Mouse (Mus musculus) megakaryocyte, embryonic 14.5 days (primary cell): Measurements from ENCODE around the gene Rarg. TPM values are rescaled to one million over a fixed set of nuclear protein-coding genes. Genes with fewer than 3 reads are reported as not detected.

Source experiments
- H3K27me3 ChIP-seq: replicated peaks from 2 replicates; pipeline ENCODE3; 2012; ENCODE audit warnings: inconsistent platforms
- H3K36me3 ChIP-seq: replicated peaks from 2 replicates; pipeline ENCODE3; 2012; ENCODE audit warnings: low read length, inconsistent platforms, mixed read lengths
- H3K4me1 ChIP-seq: 2 replicates; pipeline ENCODE4 v1.6.1; 2012; ENCODE audit warnings: inconsistent platforms
- H3K4me3 ChIP-seq: replicated peaks from 2 replicates; pipeline ENCODE3; 2012; ENCODE audit warnings: moderate library complexity, mild to moderate bottlenecking, inconsistent platforms
- H3K9me3 ChIP-seq: 2 replicates; pipeline ENCODE4 v1.6.1; 2012; ENCODE audit warnings: inconsistent platforms
- FLI1 ChIP-seq: IDR thresholded peaks from 2 replicates; pipeline ENCODE4 v1.6.1; 2012; ENCODE audit warnings: low read length, inconsistent platforms, mixed read lengths
- GATA1 ChIP-seq: IDR thresholded peaks from 3 replicates; pipeline ENCODE4 v1.6.1; 2012; ENCODE audit warnings: mixed read lengths, low read length, inconsistent platforms, borderline replicate concordance
- polyA plus RNA-seq: library from polyadenylated mRNA; stranded (reverse); fragments of >175 nt; gene quantifications from 2 replicates; pipeline ENCODE4 v1.2.3, GENCODE M21; 2012; ENCODE audit warnings: low replicate concordance; ENCODE audit not compliant: insufficient read depth

Gene Rarg
- polyA plus RNA-seq, 1 experiment = 69.9 TPM

- Histone ChIP-seq H3K4me1 (peaks cover 18% of the 10 kb centered on the region), H3K27me3 (peaks cover 58% of the 10 kb centered on the region), H3K36me3 (no peaks in the 10 kb centered on the region), H3K9me3 (no peaks in the 10 kb centered on the region), H3K4me3 (no peak overlapping the region)
- no peak for TF ChIP-seq FLI1
- TF ChIP-seq GATA1 = no peak
These were observed 64.4 kb downstream of the Rarg start for GRCm38 (mm10) chr15:102192820-102193386.

GRCm38 (mm10) chr15:102192271-102192812, 65.0 kb downstream of the Rarg start:
- Histone ChIP-seq H3K36me3 (no peaks in the 10 kb centered on the region), H3K27me3 (peaks cover 61% of the 10 kb centered on the region), H3K4me1 (peaks cover 18% of the 10 kb centered on the region), H3K4me3 (no peak overlapping the region), H3K9me3 (no peaks in the 10 kb centered on the region)
- TF ChIP-seq GATA1 = no peak
- no peak for TF ChIP-seq FLI1

DNA sequence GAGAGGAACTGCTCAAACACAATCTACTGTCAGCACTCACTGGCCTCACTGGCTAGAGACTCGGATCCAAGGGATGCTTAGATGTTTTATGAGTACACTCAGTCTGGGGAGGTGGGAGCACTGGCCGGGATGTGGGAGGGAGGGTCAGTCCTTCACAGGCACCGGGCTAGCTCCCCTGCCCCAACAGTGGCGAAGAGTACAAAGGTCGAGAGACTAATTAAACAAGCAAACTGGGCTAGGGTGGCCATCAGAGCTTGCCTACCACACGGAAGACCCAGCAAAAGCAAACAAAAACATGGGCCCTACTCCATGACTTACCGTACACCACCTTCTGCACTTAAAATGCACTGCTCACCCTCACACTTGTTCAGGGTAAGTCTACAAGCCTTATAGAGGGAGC, 65.6 kb downstream of the Rarg start:
- no peak overlapping the region for H3K4me3 ChIP-seq
- peaks cover 61% of the 10 kb centered on the region for H3K27me3 ChIP-seq
- H3K9me3 ChIP-seq = no peaks in the 10 kb centered on the region
- no peaks in the 10 kb centered on the region for H3K36me3 ChIP-seq
- TF ChIP-seq GATA1 (no peak), FLI1 (no peak)
- H3K4me1 ChIP-seq = peaks cover 18% of the 10 kb centered on the region

DNA sequence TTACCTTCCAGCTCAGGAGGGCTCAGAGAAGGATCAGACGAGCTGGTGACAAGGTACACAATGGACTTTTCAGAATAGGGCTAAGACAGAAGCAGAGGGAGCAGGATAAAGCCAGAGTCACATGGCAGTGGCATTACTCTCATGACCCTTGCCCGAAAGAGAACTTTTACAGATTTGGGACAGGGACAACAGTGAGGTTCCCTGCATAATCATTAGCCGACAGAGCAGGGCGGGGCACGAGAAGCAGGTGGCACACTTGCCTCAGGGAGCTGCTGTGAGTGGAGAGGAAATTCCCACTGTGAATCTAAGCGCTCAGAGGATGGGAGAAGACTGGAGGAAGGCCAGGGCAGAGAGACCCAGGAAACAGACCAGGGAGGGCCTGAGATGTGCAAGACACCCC, 68.4 kb downstream of the Rarg start:
- Histone ChIP-seq H3K9me3 (no peaks in the 10 kb centered on the region), H3K36me3 (peaks cover 5% of the 10 kb centered on the region), H3K4me3 (no peak overlapping the region), H3K27me3 (peaks cover 75% of the 10 kb centered on the region), H3K4me1 (peaks cover 8% of the 10 kb centered on the region)
- no peak for TF ChIP-seq FLI1
- TF ChIP-seq GATA1 = no peak

DNA sequence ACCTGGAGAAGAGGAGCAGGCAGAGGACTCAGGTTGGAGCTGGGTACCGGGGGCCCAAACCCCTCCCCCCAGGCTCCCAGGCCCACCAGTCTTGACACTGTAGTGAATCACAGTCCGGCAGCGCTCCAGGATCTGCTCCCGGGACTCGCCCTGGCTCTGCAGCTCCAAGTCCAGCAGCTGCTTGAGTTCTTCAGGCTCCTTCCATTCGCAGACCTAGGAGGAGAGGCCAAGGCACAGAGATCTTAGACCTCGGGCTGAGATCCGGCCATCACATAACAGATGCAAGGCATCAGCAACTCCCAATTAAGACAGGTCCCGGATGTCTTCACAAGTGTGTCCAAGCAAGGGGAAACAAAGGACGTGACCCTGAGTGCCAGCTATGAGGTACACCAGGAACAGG, 69.2 kb downstream of the Rarg start:
- TF ChIP-seq GATA1 (no peak), FLI1 (no peak)
- peaks cover 4% of the 10 kb centered on the region; the same call in 1 of the 2 replicates for H3K4me1 ChIP-seq
- H3K36me3 ChIP-seq = peaks cover 5% of the 10 kb centered on the region
- no peaks in the 10 kb centered on the region for H3K9me3 ChIP-seq
- H3K4me3 ChIP-seq = no peak overlapping the region
- peaks cover 77% of the 10 kb centered on the region for H3K27me3 ChIP-seq

DNA sequence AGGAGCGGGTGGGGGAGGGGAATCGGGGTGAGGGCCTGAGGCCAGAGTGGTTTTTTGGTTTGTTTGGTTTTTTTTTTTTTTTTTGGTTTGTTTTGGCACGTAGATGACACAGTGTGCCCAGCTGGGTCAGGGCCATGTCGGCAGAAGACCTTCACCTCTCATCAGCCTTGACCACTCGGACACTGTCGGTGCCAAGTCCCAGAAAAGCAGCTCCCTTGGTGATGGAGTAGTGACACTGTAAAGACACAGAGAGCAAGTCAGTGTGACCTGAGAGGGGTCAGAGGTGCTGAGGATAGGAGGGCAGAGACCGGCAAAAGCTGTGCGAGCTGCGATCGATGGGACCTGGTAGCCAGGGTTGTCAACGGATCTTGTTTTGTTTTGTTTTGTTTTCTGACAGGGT, 71.1 kb downstream of the Rarg start:
- Histone ChIP-seq H3K4me1 (no peaks in the 10 kb centered on the region), H3K9me3 (no peaks in the 10 kb centered on the region)
- TF ChIP-seq GATA1 (no peak), FLI1 (no peak)

More for the DNA sequence above, 71.1 kb downstream of the Rarg start:
- Histone ChIP-seq H3K36me3 (peaks cover 5% of the 10 kb centered on the region), H3K27me3 (peaks cover 61% of the 10 kb centered on the region), H3K4me3 (no peak overlapping the region)

Other genes starting within 250 kb of the Rarg start
- gene Krt18, start 229.3 kb downstream of the Rarg start, polyA plus RNA-seq = 0.06 TPM in 1 of 2 replicates, not detected in the other
- 18.2 and 102 TPM in 2 replicates for gene Eif4b, start 183.7 kb downstream of the Rarg start, polyA plus RNA-seq
- gene Tns2, start 157.1 kb downstream of the Rarg start, polyA plus RNA-seq = 0.43 TPM in 1 of 2 replicates, not detected in the other
- gene Spryd3, start 121.3 kb downstream of the Rarg start, polyA plus RNA-seq = 9.5 and 25.9 TPM in 2 replicates
- 1.2 TPM in 1 of 2 replicates, not detected in the other for gene Igfbp6, start 113.2 kb downstream of the Rarg start, polyA plus RNA-seq
- gene Soat2, start 107.0 kb downstream of the Rarg start, polyA plus RNA-seq = 0.76 and 3.6 TPM in 2 replicates
- 2.5 and 3.8 TPM in 2 replicates for gene Zfp740, start 54.3 kb downstream of the Rarg start, polyA plus RNA-seq
- gene Csad, start 52.8 kb downstream of the Rarg start, polyA plus RNA-seq = 13.8 and 14.5 TPM in 2 replicates
- gene Itgb7, start 25.6 kb downstream of the Rarg start, polyA plus RNA-seq = 1.9 and 19.9 TPM in 2 replicates
- not detected in 2 replicates for gene Gm9918, start 13.0 kb upstream of the Rarg start, polyA plus RNA-seq
- 72.6 and 109 TPM in 2 replicates for gene Mfsd5, start 21.9 kb upstream of the Rarg start, polyA plus RNA-seq
- gene Espl1, start 38.7 kb upstream of the Rarg start, polyA plus RNA-seq = 7.5 and 12.3 TPM in 2 replicates
- gene Pfdn5, start 68.6 kb upstream of the Rarg start, polyA plus RNA-seq = 5.9 and 58.8 TPM in 2 replicates
- 35.8 and 92.1 TPM in 2 replicates for gene Myg1, start 74.2 kb upstream of the Rarg start, polyA plus RNA-seq
- 51.2 and 84.3 TPM in 2 replicates for gene Aaas, start 93.3 kb upstream of the Rarg start, polyA plus RNA-seq
- gene Sp7, start 109.7 kb upstream of the Rarg start, polyA plus RNA-seq = 0.10 TPM in 1 of 2 replicates, not detected in the other
- 3.9 and 15.5 TPM in 2 replicates for gene Sp1, start 148.6 kb upstream of the Rarg start, polyA plus RNA-seq
- 0.37 TPM in 1 of 2 replicates, not detected in the other for gene Amhr2, start 187.8 kb upstream of the Rarg start, polyA plus RNA-seq
- 978 and 1,945 TPM in 2 replicates for gene Prr13, start 201.5 kb upstream of the Rarg start, polyA plus RNA-seq
- gene Pcbp2, start 213.0 kb upstream of the Rarg start, polyA plus RNA-seq = 254 and 404 TPM in 2 replicates
- not detected in 2 replicates for gene Gm10337, start 246.2 kb upstream of the Rarg start, polyA plus RNA-seq